Mouse (Mus musculus): ENCODE measurements at regions not wholly inside any gene's neighbourhood (a gene's known extent, or its start where the extent isn't known, plus 50 kb on each side); places are given as distances from the start of the nearest gene placed in this dataset.

GRCm38 (mm10) chr2:131670876-131671275, 108.8 kb upstream of the Adra1d start:
- Histone ChIP-seq H3K79me2 (replicated peaks; ENCODE audit: control insufficient read depth, insufficient read depth, low read length) (no peaks in the 10 kb centered on the region), H3K27ac (no peak overlapping the region), H3K4me1 (ENCODE audit: control insufficient read depth, insufficient read depth, low read length) (no peaks in the 10 kb centered on the region), H3K4me3 (no peak overlapping the region), H3K9ac (ENCODE audit: low read depth, low read length) (no peak overlapping the region), H3K36me3 (ENCODE audit: control insufficient read depth, insufficient read depth, low read length) (no peaks in the 10 kb centered on the region), H3K27me3 (ENCODE audit: control insufficient read depth, insufficient read depth, low read length) (no peaks in the 10 kb centered on the region)
- no peak for TF ChIP-seq EP300 (IDR thresholded peaks at IDR 0.05; ENCODE audit: insufficient read depth, low read depth, low read length)
- no peak for TF ChIP-seq CTCF (IDR thresholded peaks at IDR 0.05)
- no peak for TF ChIP-seq POLR2A (IDR thresholded peaks at IDR 0.05; ENCODE audit: insufficient read depth, low read depth, low read length)
- DNase-seq, result no peak
- intact Hi-C loops (cut with DNase I), result no loop called here

GRCm38 (mm10) chr2:131667874-131668273, 105.8 kb upstream of the Adra1d start:
- Histone ChIP-seq H3K27ac (no peak overlapping the region), H3K27me3 (ENCODE audit: control insufficient read depth, insufficient read depth, low read length) (no peaks in the 10 kb centered on the region), H3K4me1 (ENCODE audit: control insufficient read depth, insufficient read depth, low read length) (no peaks in the 10 kb centered on the region), H3K9ac (ENCODE audit: low read depth, low read length) (no peak overlapping the region), H3K36me3 (ENCODE audit: control insufficient read depth, insufficient read depth, low read length) (no peaks in the 10 kb centered on the region), H3K79me2 (replicated peaks; ENCODE audit: control insufficient read depth, insufficient read depth, low read length) (no peaks in the 10 kb centered on the region), H3K4me3 (no peak overlapping the region)
- 83% methylated on average over 2 of the region's 2 CpGs for WGBS
- no peak for DNase-seq
- no peak for TF ChIP-seq EP300 (IDR thresholded peaks at IDR 0.05; ENCODE audit: insufficient read depth, low read depth, low read length)
- TF ChIP-seq POLR2A (IDR thresholded peaks at IDR 0.05; ENCODE audit: insufficient read depth, low read depth, low read length), result no peak
- TF ChIP-seq CTCF (IDR thresholded peaks at IDR 0.05), result no peak
- intact Hi-C loops (cut with DNase I), result loop anchor here (5.0 kb wide), 1 partner anchor 121 kb away; no protein-coding TSS in a partner anchor

- Histone ChIP-seq H3K9ac (ENCODE audit: low read depth, low read length) (no peak overlapping the region), H3K27me3 (ENCODE audit: control insufficient read depth, insufficient read depth, low read length) (no peaks in the 10 kb centered on the region)
- intact Hi-C loops (cut with DNase I), result loop anchor here (5.0 kb wide), 1 partner anchor 120 kb away; no protein-coding TSS in a partner anchor
Observed at GRCm38 (mm10) chr2:131666841-131667364, 104.8 kb upstream of the Adra1d start.

GRCm38 (mm10) chr2:131664575-131664974, 102.5 kb upstream of the Adra1d start:
- H3K27me3 ChIP-seq (ENCODE audit: control insufficient read depth, insufficient read depth, low read length), result no peaks in the 10 kb centered on the region
- DNase-seq, result no peak
- no peaks in the 10 kb centered on the region for H3K4me1 ChIP-seq (ENCODE audit: control insufficient read depth, insufficient read depth, low read length)
- no peak overlapping the region for H3K4me3 ChIP-seq
- no peak overlapping the region for H3K27ac ChIP-seq
- WGBS, result 77% methylated on average over 3 of the region's 3 CpGs
- H3K9ac ChIP-seq (ENCODE audit: low read depth, low read length), result no peak overlapping the region
- intact Hi-C loops (cut with DNase I), result no loop called here
- no peaks in the 10 kb centered on the region for H3K79me2 ChIP-seq (replicated peaks; ENCODE audit: control insufficient read depth, insufficient read depth, low read length)
- no peaks in the 10 kb centered on the region for H3K36me3 ChIP-seq (ENCODE audit: control insufficient read depth, insufficient read depth, low read length)
- no peak for TF ChIP-seq POLR2A (IDR thresholded peaks at IDR 0.05; ENCODE audit: insufficient read depth, low read depth, low read length)
- TF ChIP-seq CTCF (IDR thresholded peaks at IDR 0.05), result no peak
- no peak for TF ChIP-seq EP300 (IDR thresholded peaks at IDR 0.05; ENCODE audit: insufficient read depth, low read depth, low read length)

More at GRCm38 (mm10) chr2:131666841-131667364, 104.8 kb upstream of the Adra1d start:
- no peak for DNase-seq
- Histone ChIP-seq H3K27ac (no peak overlapping the region), H3K4me1 (ENCODE audit: control insufficient read depth, insufficient read depth, low read length) (no peaks in the 10 kb centered on the region), H3K36me3 (ENCODE audit: control insufficient read depth, insufficient read depth, low read length) (no peaks in the 10 kb centered on the region), H3K4me3 (no peak overlapping the region), H3K79me2 (replicated peaks; ENCODE audit: control insufficient read depth, insufficient read depth, low read length) (no peaks in the 10 kb centered on the region)
- 62% methylated on average over 3 of the region's 3 CpGs for WGBS
- TF ChIP-seq EP300 (IDR thresholded peaks at IDR 0.05; ENCODE audit: insufficient read depth, low read depth, low read length) (no peak), CTCF (IDR thresholded peaks at IDR 0.05) (no peak), POLR2A (IDR thresholded peaks at IDR 0.05; ENCODE audit: insufficient read depth, low read depth, low read length) (no peak)

- 64% methylated on average over 8 of the region's 8 CpGs for WGBS
- H3K4me3 ChIP-seq, result no peak overlapping the region
- H3K9ac ChIP-seq (ENCODE audit: low read depth, low read length), result no peak overlapping the region
- H3K27me3 ChIP-seq (ENCODE audit: control insufficient read depth, insufficient read depth, low read length), result no peaks in the 10 kb centered on the region
- intact Hi-C loops (cut with DNase I), result no loop called here
- H3K79me2 ChIP-seq (replicated peaks; ENCODE audit: control insufficient read depth, insufficient read depth, low read length), result no peaks in the 10 kb centered on the region
- no peaks in the 10 kb centered on the region for H3K4me1 ChIP-seq (ENCODE audit: control insufficient read depth, insufficient read depth, low read length)
- no peaks in the 10 kb centered on the region for H3K36me3 ChIP-seq (ENCODE audit: control insufficient read depth, insufficient read depth, low read length)
- TF ChIP-seq POLR2A (IDR thresholded peaks at IDR 0.05; ENCODE audit: insufficient read depth, low read depth, low read length) (no peak), EP300 (IDR thresholded peaks at IDR 0.05; ENCODE audit: insufficient read depth, low read depth, low read length) (no peak), CTCF (IDR thresholded peaks at IDR 0.05) (no peak)
- no peak for DNase-seq
- H3K27ac ChIP-seq, result no peak overlapping the region
Observed at GRCm38 (mm10) chr2:131663199-131663809, 101.2 kb upstream of the Adra1d start.

- Histone ChIP-seq H3K4me1 (ENCODE audit: control insufficient read depth, insufficient read depth, low read length) (peaks cover 3% of the 10 kb centered on the region), H3K27ac (no peak overlapping the region; the same call in 1 of the 2 replicates), H3K79me2 (replicated peaks; ENCODE audit: control insufficient read depth, insufficient read depth, low read length) (no peaks in the 10 kb centered on the region), H3K9ac (ENCODE audit: low read depth, low read length) (no peak overlapping the region), H3K36me3 (ENCODE audit: control insufficient read depth, insufficient read depth, low read length) (no peaks in the 10 kb centered on the region), H3K4me3 (no peak overlapping the region), H3K27me3 (ENCODE audit: control insufficient read depth, insufficient read depth, low read length) (no peaks in the 10 kb centered on the region)
- 24% methylated on average over 5 of the region's 5 CpGs for WGBS
- TF ChIP-seq EP300 (IDR thresholded peaks at IDR 0.05; ENCODE audit: insufficient read depth, low read depth, low read length) (no peak), CTCF (IDR thresholded peaks at IDR 0.05) (no peak), POLR2A (IDR thresholded peaks at IDR 0.05; ENCODE audit: insufficient read depth, low read depth, low read length) (no peak)
- DNase-seq, result peak; percentile 39 to 47
- intact Hi-C loops (cut with DNase I), result no loop called here
Observed at GRCm38 (mm10) chr2:131652197-131652596, 90.1 kb upstream of the Adra1d start.
